In the genomic region with DNA sequence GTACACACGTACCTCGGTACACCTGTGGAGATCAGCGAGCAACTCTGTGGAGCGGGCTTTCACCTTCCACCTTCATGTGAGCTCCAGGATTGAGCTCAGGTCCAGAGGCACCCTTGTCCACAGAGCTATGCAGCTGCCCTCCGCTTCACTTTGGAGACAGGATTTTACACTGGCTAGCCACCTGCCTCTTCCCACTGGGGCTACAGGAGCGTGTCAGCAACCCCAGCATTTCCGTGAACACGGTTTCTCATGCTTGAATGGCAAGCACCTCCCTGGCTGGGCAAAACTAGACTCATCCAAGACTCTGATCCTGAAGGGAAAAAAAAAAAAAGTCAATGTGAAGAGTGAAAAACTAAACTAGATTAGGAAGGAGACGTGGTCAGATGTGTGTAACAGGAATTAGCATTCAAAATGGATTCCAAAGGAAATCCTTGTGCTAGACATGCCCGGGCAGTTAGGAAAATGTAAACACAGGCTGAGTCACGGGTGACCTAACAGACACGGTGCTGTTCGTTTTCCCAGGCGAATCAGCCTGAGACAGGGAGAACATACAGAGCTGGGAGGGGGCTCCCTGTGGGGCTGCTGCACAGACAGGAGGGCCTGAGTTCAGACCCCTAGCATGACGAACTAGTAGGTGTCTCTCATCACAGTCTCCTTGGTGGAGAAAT, we compare ENCODE assay signal across 13 mouse cellular contexts. TPM values are rescaled to one million over a fixed set of nuclear protein-coding genes. Genes with fewer than 3 reads are reported as not detected.
DNase-seq lines count a peak whose midpoint lies in the region; ATAC-seq and TF ChIP-seq lines count a peak whose summit lies in the region.
"Had no signal": no experiment of that assay in that cellular context is flagged by ENCODE, and none has a peak within 500 bp of the region (broad histone marks: within the 10 kb centered on the region; RNA-seq: fewer than 3 reads in every experiment).

No protein-coding gene starts in this region.

- peaks cover 17% of the 10 kb centered on the region for H3K4me1 ChIP-seq in embryonic facial prominence, embryonic 15.5 days

- no peak overlapping the region for H3K4me2 ChIP-seq in embryonic facial prominence, embryonic 15.5 days (replicated peaks)
- H3K4me2 ChIP-seq: forebrain, embryonic 13.5 days; hindbrain, embryonic 14.5 days; liver, embryonic 13.5 days; neural tube, embryonic 12.5 days had no signal

- no peak overlapping the region for H3K9ac ChIP-seq in embryonic facial prominence, embryonic 15.5 days
- H3K9ac ChIP-seq: forebrain, embryonic 13.5 days; hindbrain, embryonic 14.5 days; liver, embryonic 13.5 days; neural tube, embryonic 12.5 days had no signal

- no peaks in the 10 kb centered on the region for H3K79me2 ChIP-seq in C2C12 (ENCODE audit: control insufficient read depth, insufficient read depth)

- no peak overlapping the region for H3ac ChIP-seq in C2C12 (ENCODE audit: control insufficient read depth, insufficient read length, low read depth)

- no peaks in the 10 kb centered on the region for H3K9me3 ChIP-seq in embryonic facial prominence, embryonic 15.5 days (replicated peaks)
- H3K9me3 ChIP-seq: forebrain, embryonic 13.5 days; liver, embryonic 13.5 days; neural tube, embryonic 12.5 days had no signal

- H3K36me3 ChIP-seq in C2C12 (ENCODE audit: control insufficient read depth, insufficient read depth) = peaks cover 16% of the 10 kb centered on the region
- H3K36me3 ChIP-seq in embryonic facial prominence, embryonic 15.5 days = peaks cover 20% of the 10 kb centered on the region

- 48% methylated on average over 15 of the region's 15 CpGs for WGBS in embryonic facial prominence, embryonic 15.5 days

- H3K27me3 ChIP-seq in C2C12 (ENCODE audit: control insufficient read depth, insufficient read depth, insufficient read length) = no peaks in the 10 kb centered on the region
- H3K27me3 ChIP-seq in embryonic facial prominence, embryonic 15.5 days = peaks cover 17% of the 10 kb centered on the region

- no peak for ATAC-seq in embryonic facial prominence, embryonic 15.5 days (ENCODE audit: insufficient number of reproducible peaks, low FRiP score, low TSS enrichment, low read depth)
- ATAC-seq: forebrain, embryonic 13.5 days had no signal

- DNase-seq in 3T3-L1 (ENCODE audit: low read depth, low spot score) = peak; percentile 78
- DNase-seq in kidney, postnatal 10 days = peak; percentile 38
- DNase-seq in frontal cortex, postnatal 10 days (ENCODE audit: low spot score in 2 of 2) = no peak
- DNase-seq in natural killer cell, adult 2 months (ENCODE audit: low spot score in 2 of 2) = no peak
- no peak for DNase-seq in cerebellum, adult 8-10 months
- DNase-seq: cerebellum, postnatal 36 days; heart, adult 2 months; liver, embryonic 13.5 days had no signal

- no peak overlapping the region for H3K4me3 ChIP-seq in C2C12 (ENCODE audit: insufficient read depth, poor library complexity, severe bottlenecking)
- H3K4me3 ChIP-seq in embryonic facial prominence, embryonic 15.5 days (replicated peaks) = no peak overlapping the region
- H3K4me3 ChIP-seq: forebrain, embryonic 13.5 days; heart, adult 2 months; liver, embryonic 13.5 days; neural tube, embryonic 12.5 days had no signal

- H3K27ac ChIP-seq in embryonic facial prominence, embryonic 15.5 days (replicated peaks) = peak overlapping the region; percentile 70
- H3K27ac ChIP-seq: forebrain, embryonic 13.5 days; heart, adult 2 months; hindbrain, embryonic 14.5 days; liver, embryonic 13.5 days; neural tube, embryonic 12.5 days had no signal

- no peak for TF ChIP-seq CTCF in C2C12 (IDR thresholded peaks at IDR 0.05; ENCODE audit: control insufficient read depth, insufficient read depth, insufficient read length)

- H3K79me3 ChIP-seq in C2C12 (ENCODE audit: low read depth) = peaks cover 2% of the 10 kb centered on the region

TF ChIP-seq in C2C12, 6 proteins besides CTCF, POLR2A, EP300 and RAD21:
- TF ChIP-seq USF1 (IDR thresholded peaks at IDR 0.05; ENCODE audit: low read depth) = no peak
- TF ChIP-seq FOSL1 (IDR thresholded peaks at IDR 0.05; ENCODE audit: insufficient read depth, low read length, poor library complexity, severe bottlenecking) = peak; percentile 30
- TF ChIP-seq MAX (IDR thresholded peaks at IDR 0.05) = peak; percentile 42

RNA-seq across cellular contexts. Expression of a gene that starts 4.4 kb away (rescaled TPM):
- 0.49 TPM for polyA plus RNA-seq in C2C12 (2012; fragmentation: generic; extraction: Trizol)
- polyA plus RNA-seq in embryonic facial prominence, embryonic 15.5 days (2015; fragmentation: Nextera tagmentation; extraction: Ambion mirVana) = 21.1 and 21.5 TPM in 2 replicates

RNA-seq across cellular contexts. Expression of a gene that starts 36.9 kb away (rescaled TPM):
- polyA plus RNA-seq in C2C12 (2012; fragmentation: generic; extraction: Trizol) = 7.6 TPM
- polyA plus RNA-seq in embryonic facial prominence, embryonic 15.5 days (2015; fragmentation: Nextera tagmentation; extraction: Ambion mirVana) = 21.4 and 23.9 TPM in 2 replicates

RNA-seq across cellular contexts. Expression of a gene that starts 37.1 kb away (rescaled TPM):
- 77.6 TPM for polyA plus RNA-seq in C2C12 (2012; fragmentation: generic; extraction: Trizol)
- 32.9 and 38.1 TPM in 2 replicates for polyA plus RNA-seq in embryonic facial prominence, embryonic 15.5 days (2015; fragmentation: Nextera tagmentation; extraction: Ambion mirVana)

RNA-seq across cellular contexts. Expression of a gene that starts 42.4 kb away (rescaled TPM):
- 150 TPM for polyA plus RNA-seq in C2C12 (2012; fragmentation: generic; extraction: Trizol)
- polyA plus RNA-seq in embryonic facial prominence, embryonic 15.5 days (2015; fragmentation: Nextera tagmentation; extraction: Ambion mirVana) = 173 and 176 TPM in 2 replicates

RNA-seq across cellular contexts. Expression of a gene that starts 57.6 kb away (rescaled TPM):
- polyA plus RNA-seq in C2C12 (2012; fragmentation: generic; extraction: Trizol) = 633 TPM
- polyA plus RNA-seq in embryonic facial prominence, embryonic 15.5 days (2015; fragmentation: Nextera tagmentation; extraction: Ambion mirVana) = 1,738 and 1,786 TPM in 2 replicates

Comparison
In these comparisons a context has a peak if more than half of its experiments do, and no peak if none do; other contexts are left out.
1. DNase-seq: peak in 3T3-L1 (single experiment) and kidney, postnatal 10 days (single experiment); none in frontal cortex, postnatal 10 days (0 of 2), natural killer cell, adult 2 months (0 of 2) and cerebellum, adult 8-10 months (single experiment).
2. RNA of a gene that starts 4.4 kb away (polyA plus RNA-seq): 21.1 to 21.5 TPM in embryonic facial prominence, embryonic 15.5 days; 0.49 TPM in C2C12 (single experiment); every median in the first group is over 10 times any median in the second.